Mouse (Mus musculus) limb, embryonic 14.5 days (tissue): ENCODE measurements around the gene Mcam. TPM values are rescaled to one million over a fixed set of nuclear protein-coding genes. Genes with fewer than 3 reads are reported as not detected.

Experiments
- ATAC-seq: fragments of 200-750 bp; cut with Nextera tagmentation; 2 replicates; pipeline ENCODE4 v1.8.0; 2017; ENCODE audit warnings: low read depth, moderate number of reproducible peaks, moderate TSS enrichment; ENCODE audit not compliant: low FRiP score
- DNase-seq: peaks from one replicate; pipeline ENCODE4 v3.0.0-alpha.2; 2015; ENCODE audit warnings: low spot score
- H3K27ac ChIP-seq: fragments of 300-500 bp; sonication (generic); replicated peaks from 2 replicates; pipeline ENCODE4 v1.5.1; 2014; ENCODE audit warnings: low read depth, mild to moderate bottlenecking, low read length, moderate library complexity, mixed read lengths
- H3K27me3 ChIP-seq: fragments of 300-500 bp; sonication (generic); 2 replicates; pipeline ENCODE4 v1.6.1; 2014; ENCODE audit warnings: low read length, mixed read lengths; ENCODE audit not compliant: control insufficient read depth, insufficient read depth
- H3K36me3 ChIP-seq: fragments of 300-500 bp; sonication (generic); 2 replicates; pipeline ENCODE4 v1.6.1; 2014; ENCODE audit warnings: mild to moderate bottlenecking, low read length, moderate library complexity, mixed read lengths; ENCODE audit not compliant: control insufficient read depth, insufficient read depth
- H3K4me1 ChIP-seq: fragments of 300-500 bp; sonication (generic); 2 replicates; pipeline ENCODE4 v1.6.1; 2014; ENCODE audit warnings: antibody characterized with exemption, low read length, mixed read lengths; ENCODE audit not compliant: control insufficient read depth, insufficient read depth
- H3K4me2 ChIP-seq: fragments of 300-500 bp; sonication (generic); replicated peaks from 2 replicates; pipeline ENCODE4 v1.6.1; 2014; ENCODE audit warnings: low read depth, mild to moderate bottlenecking, low read length, moderate library complexity; ENCODE audit not compliant: severe bottlenecking
- H3K4me3 ChIP-seq: fragments of 300-500 bp; sonication (generic); replicated peaks from 2 replicates; pipeline ENCODE4 v1.5.1; 2014; ENCODE audit warnings: low read length
- H3K9ac ChIP-seq: fragments of 300-500 bp; sonication (generic); 2 replicates; pipeline ENCODE4 v1.6.1; 2014; ENCODE audit warnings: mild to moderate bottlenecking, low read depth, low read length, moderate library complexity; ENCODE audit not compliant: severe bottlenecking
- H3K9me3 ChIP-seq: fragments of 300-500 bp; sonication (generic); 2 replicates; pipeline ENCODE4 v1.6.1; 2016; ENCODE audit warnings: low read length; ENCODE audit not compliant: control insufficient read depth
- POLR2A ChIP-seq: fragments of 200-500 bp; IDR thresholded peaks from 2 replicates; pipeline ENCODE4 v1.8.0; 2012; ENCODE audit warnings: inconsistent platforms, mild to moderate bottlenecking, moderate library complexity, borderline replicate concordance; ENCODE audit not compliant: insufficient read depth, insufficient read length; ENCODE audit errors: extremely low read depth
- WGBS: fragments of 180-500 bp; shearing (Covaris S2); extraction: QIAGEN DNeasy Blood & Tissue Kit; methylation state at CpG from one replicate; pipeline ENCODE4 v1.1.7; 2014; 5-methylcytosine and 5-hydroxymethylcytosine counted together
- polyA plus RNA-seq, 2 experiments: library from polyadenylated mRNA; depleted of rRNA in 1 of 2; stranded (reverse) in 1 of 2; unstranded in 1 of 2; fragments of >200 nt; fragmentation: Nextera tagmentation in 1 of 2; extraction: Ambion mirVana in 1 of 2; gene quantifications; 2 replicates each; pipeline versions ENCODE4 v1.2.1 to v1.2.3; 2012 to 2014

Gene Mcam
- polyA plus RNA-seq, 2 experiments: 44.2 to 82.8 TPM

GRCm38 (mm10) chr9:44178811-44179210 lies 44.5 kb downstream of the Mcam start:
- no peak for ATAC-seq
- WGBS: 96% methylated on average over 12 of the region's 12 CpGs

GRCm38 (mm10) chr9:44181537-44181936 lies 47.3 kb downstream of the Mcam start:
- no peak overlapping the region for H3K4me3 ChIP-seq
- H3K27ac ChIP-seq: no peak overlapping the region
- ATAC-seq (no peak), DNase-seq (no peak)
- H3K9ac ChIP-seq: no peak overlapping the region
- no peaks in the 10 kb centered on the region for H3K27me3 ChIP-seq
- no peak overlapping the region for H3K4me2 ChIP-seq
- H3K36me3 ChIP-seq: peaks cover 3% of the 10 kb centered on the region
- no peak for TF ChIP-seq POLR2A
- no peaks in the 10 kb centered on the region for H3K4me1 ChIP-seq
- WGBS: 83% methylated on average over 5 of the region's 5 CpGs
- H3K9me3 ChIP-seq: no peaks in the 10 kb centered on the region; the same call in 1 of the 2 replicates

More at GRCm38 (mm10) chr9:44178811-44179210, 44.5 kb downstream of the Mcam start:
- DNase-seq: no peak
- no peak overlapping the region for H3K4me3 ChIP-seq
- H3K9ac ChIP-seq: no peak overlapping the region
- no peak for TF ChIP-seq POLR2A
- no peaks in the 10 kb centered on the region; the same call in 1 of the 2 replicates for H3K9me3 ChIP-seq
- H3K4me1 ChIP-seq: no peaks in the 10 kb centered on the region
- H3K27ac ChIP-seq: no peak overlapping the region
- H3K4me2 ChIP-seq: no peak overlapping the region
- H3K27me3 ChIP-seq: no peaks in the 10 kb centered on the region
- peaks cover 3% of the 10 kb centered on the region for H3K36me3 ChIP-seq

DNA sequence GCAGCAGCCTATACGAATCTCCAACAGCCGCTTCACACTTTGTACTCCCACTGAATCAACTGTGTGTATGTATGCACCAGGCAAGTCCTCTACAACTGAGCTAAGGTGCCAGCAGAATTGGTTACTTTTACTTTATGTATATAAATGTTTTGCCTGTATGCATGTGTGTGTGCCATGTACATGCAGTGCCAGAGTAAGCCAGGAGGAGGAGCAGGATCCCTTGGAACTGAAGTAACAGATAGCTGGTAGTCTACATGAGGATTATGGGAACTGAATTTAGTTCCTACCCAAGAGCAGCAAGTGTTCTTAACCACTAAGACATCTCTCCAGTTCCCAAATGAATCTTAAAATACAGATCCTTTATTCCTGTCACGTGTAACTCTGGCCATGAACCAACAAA lies 48.0 kb downstream of the Mcam start:
- WGBS: 94% methylated on average over 3 of the region's 3 CpGs
- H3K4me2 ChIP-seq: no peak overlapping the region
- no peak overlapping the region for H3K27ac ChIP-seq
- H3K36me3 ChIP-seq: peaks cover 3% of the 10 kb centered on the region
- H3K4me1 ChIP-seq: no peaks in the 10 kb centered on the region
- H3K9ac ChIP-seq: no peak overlapping the region
- DNase-seq (no peak), ATAC-seq (no peak)
- no peaks in the 10 kb centered on the region for H3K27me3 ChIP-seq
- no peak overlapping the region for H3K4me3 ChIP-seq
- no peaks in the 10 kb centered on the region; the same call in 1 of the 2 replicates for H3K9me3 ChIP-seq
- TF ChIP-seq POLR2A: no peak

GRCm38 (mm10) chr9:44188223-44188622 lies 54.0 kb downstream of the Mcam start:
- H3K9ac ChIP-seq: no peak overlapping the region
- H3K9me3 ChIP-seq: no peaks in the 10 kb centered on the region
- H3K4me1 ChIP-seq: no peaks in the 10 kb centered on the region
- H3K27ac ChIP-seq: no peak overlapping the region
- TF ChIP-seq POLR2A: no peak
- DNase-seq (no peak), ATAC-seq (no peak)
- no peak overlapping the region for H3K4me3 ChIP-seq
- H3K36me3 ChIP-seq: peaks cover 4% of the 10 kb centered on the region; the same call in 1 of the 2 replicates
- H3K4me2 ChIP-seq: no peak overlapping the region
- H3K27me3 ChIP-seq: no peaks in the 10 kb centered on the region
- 82% methylated on average over 12 of the region's 12 CpGs for WGBS

DNA sequence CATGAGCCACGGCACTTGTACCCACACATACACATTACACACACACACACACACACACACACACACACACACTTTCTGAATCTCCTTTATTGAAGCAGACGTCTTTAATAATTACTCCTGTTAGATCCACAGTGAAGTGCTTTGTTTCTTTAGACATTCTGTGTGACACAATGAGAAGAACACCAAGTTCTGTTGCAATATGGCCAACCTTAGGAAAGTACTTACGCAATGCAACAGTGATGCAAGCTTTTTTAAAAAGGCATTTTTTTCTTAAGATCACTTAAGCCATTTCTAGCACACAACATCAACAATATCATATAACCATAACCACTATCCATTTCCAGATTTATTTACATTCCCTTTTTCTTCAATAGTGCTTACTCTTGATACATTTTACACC lies 56.9 kb downstream of the Mcam start:
- Histone ChIP-seq H3K4me3 (no peak overlapping the region), H3K27me3 (no peaks in the 10 kb centered on the region), H3K9ac (no peak overlapping the region), H3K36me3 (peaks cover 7% of the 10 kb centered on the region), H3K4me1 (no peaks in the 10 kb centered on the region), H3K4me2 (no peak overlapping the region), H3K9me3 (no peaks in the 10 kb centered on the region), H3K27ac (no peak overlapping the region)
- 59% methylated on average over 3 of the region's 3 CpGs for WGBS
- no peak for TF ChIP-seq POLR2A
- DNase-seq (no peak), ATAC-seq (no peak)

DNA sequence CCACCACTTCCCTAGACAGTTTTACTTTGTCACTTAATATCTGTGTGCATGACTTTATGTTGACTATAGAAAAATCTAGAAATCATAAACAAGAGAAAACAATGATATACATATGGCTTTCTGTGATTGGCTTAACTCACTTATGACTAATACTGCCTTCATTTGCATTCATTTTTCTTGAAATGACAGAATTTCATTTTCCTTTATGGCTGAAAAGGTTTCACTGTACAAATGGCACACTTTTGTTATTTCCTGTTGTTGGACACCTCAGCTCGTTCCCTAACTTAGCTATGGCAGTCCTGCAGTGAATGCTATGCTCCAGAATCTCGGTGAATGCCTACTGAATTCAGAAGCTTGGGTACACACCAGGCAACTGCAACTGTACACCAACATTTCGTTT lies 58.0 kb downstream of the Mcam start:
- Histone ChIP-seq H3K4me1 (no peaks in the 10 kb centered on the region), H3K4me2 (no peak overlapping the region), H3K27me3 (no peaks in the 10 kb centered on the region), H3K27ac (no peak overlapping the region), H3K36me3 (peaks cover 11% of the 10 kb centered on the region), H3K9ac (no peak overlapping the region), H3K9me3 (no peaks in the 10 kb centered on the region), H3K4me3 (no peak overlapping the region)
- ATAC-seq (no peak), DNase-seq (no peak)
- WGBS: 93% methylated on average over 3 of the region's 3 CpGs
- TF ChIP-seq POLR2A: no peak

Other genes with a start within 250 kb of the Mcam start
- 49.8 and 50.4 TPM in 2 replicates for gene Thy1, start 91.1 kb upstream of the Mcam start, polyA plus RNA-seq (2012; rRNA removed)
- 12.6 and 17.2 TPM in 2 replicates for gene Thy1, start 91.1 kb upstream of the Mcam start, polyA plus RNA-seq (2014; fragmentation: Nextera tagmentation; extraction: Ambion mirVana)
- gene Usp2, start 67.4 kb upstream of the Mcam start, polyA plus RNA-seq (2012; rRNA removed): 4.9 and 6.6 TPM in 2 replicates
- gene Usp2, start 67.4 kb upstream of the Mcam start, polyA plus RNA-seq (2014; fragmentation: Nextera tagmentation; extraction: Ambion mirVana): 22.5 and 24.4 TPM in 2 replicates
- 0.08 and 0.29 TPM in 2 replicates for gene Mfrp, start 32.7 kb upstream of the Mcam start, polyA plus RNA-seq (2012; rRNA removed)
- gene Mfrp, start 32.7 kb upstream of the Mcam start, polyA plus RNA-seq (2014; fragmentation: Nextera tagmentation; extraction: Ambion mirVana): 0.18 and 0.37 TPM in 2 replicates
- 10.0 and 12.7 TPM in 2 replicates for gene C1qtnf5, start 27.2 kb upstream of the Mcam start, polyA plus RNA-seq (2012; rRNA removed)
- 6.9 and 7.5 TPM in 2 replicates for gene C1qtnf5, start 27.2 kb upstream of the Mcam start, polyA plus RNA-seq (2014; fragmentation: Nextera tagmentation; extraction: Ambion mirVana)
- 0.41 and 0.49 TPM in 2 replicates for gene Gm49380, start 21.0 kb upstream of the Mcam start, polyA plus RNA-seq (2012; rRNA removed)
- gene Gm49380, start 21.0 kb upstream of the Mcam start, polyA plus RNA-seq (2014; fragmentation: Nextera tagmentation; extraction: Ambion mirVana): 0.23 and 0.65 TPM in 2 replicates
- 56.1 and 80.2 TPM in 2 replicates for gene Rnf26, start 21.0 kb upstream of the Mcam start, polyA plus RNA-seq (2012; rRNA removed)
- 74.0 and 81.0 TPM in 2 replicates for gene Rnf26, start 21.0 kb upstream of the Mcam start, polyA plus RNA-seq (2014; fragmentation: Nextera tagmentation; extraction: Ambion mirVana)
- 18.3 and 21.0 TPM in 2 replicates for gene Cbl, start 99.6 kb downstream of the Mcam start, polyA plus RNA-seq (2012; rRNA removed)
- 15.6 and 16.8 TPM in 2 replicates for gene Cbl, start 99.6 kb downstream of the Mcam start, polyA plus RNA-seq (2014; fragmentation: Nextera tagmentation; extraction: Ambion mirVana)
- gene Ccdc153, start 106.2 kb downstream of the Mcam start, polyA plus RNA-seq (2012; rRNA removed): not detected in 2 replicates
- gene Ccdc153, start 106.2 kb downstream of the Mcam start, polyA plus RNA-seq (2014; fragmentation: Nextera tagmentation; extraction: Ambion mirVana): not detected in 2 replicates
- 0.13 and 0.15 TPM in 2 replicates for gene Pdzd3, start 117.0 kb downstream of the Mcam start, polyA plus RNA-seq (2012; rRNA removed)
- not detected in 2 replicates for gene Pdzd3, start 117.0 kb downstream of the Mcam start, polyA plus RNA-seq (2014; fragmentation: Nextera tagmentation; extraction: Ambion mirVana)
- gene Nlrx1, start 134.1 kb downstream of the Mcam start, polyA plus RNA-seq (2012; rRNA removed): 8.6 and 10.5 TPM in 2 replicates
- 12.6 and 13.5 TPM in 2 replicates for gene Nlrx1, start 134.1 kb downstream of the Mcam start, polyA plus RNA-seq (2014; fragmentation: Nextera tagmentation; extraction: Ambion mirVana)
- gene Abcg4, start 154.1 kb downstream of the Mcam start, polyA plus RNA-seq (2012; rRNA removed): 20.8 and 35.7 TPM in 2 replicates
- 4.8 and 5.0 TPM in 2 replicates for gene Abcg4, start 154.1 kb downstream of the Mcam start, polyA plus RNA-seq (2014; fragmentation: Nextera tagmentation; extraction: Ambion mirVana)
- gene Hinfp, start 171.2 kb downstream of the Mcam start, polyA plus RNA-seq (2012; rRNA removed): 39.4 and 46.7 TPM in 2 replicates
- gene Hinfp, start 171.2 kb downstream of the Mcam start, polyA plus RNA-seq (2014; fragmentation: Nextera tagmentation; extraction: Ambion mirVana): 18.0 and 22.0 TPM in 2 replicates
- gene C2cd2l, start 185.8 kb downstream of the Mcam start, polyA plus RNA-seq (2012; rRNA removed): 19.6 and 23.1 TPM in 2 replicates
- 7.5 and 8.0 TPM in 2 replicates for gene C2cd2l, start 185.8 kb downstream of the Mcam start, polyA plus RNA-seq (2014; fragmentation: Nextera tagmentation; extraction: Ambion mirVana)
- 47.9 and 71.0 TPM in 2 replicates for gene Dpagt1, start 191.6 kb downstream of the Mcam start, polyA plus RNA-seq (2012; rRNA removed)
- gene Dpagt1, start 191.6 kb downstream of the Mcam start, polyA plus RNA-seq (2014; fragmentation: Nextera tagmentation; extraction: Ambion mirVana): 39.4 and 39.5 TPM in 2 replicates
- 311 and 451 TPM in 2 replicates for gene H2afx, start 200.2 kb downstream of the Mcam start, polyA plus RNA-seq (2012; rRNA removed)
- gene H2afx, start 200.2 kb downstream of the Mcam start, polyA plus RNA-seq (2014; fragmentation: Nextera tagmentation; extraction: Ambion mirVana): 256 and 275 TPM in 2 replicates
- 60.1 and 61.3 TPM in 2 replicates for gene Hmbs, start 209.8 kb downstream of the Mcam start, polyA plus RNA-seq (2012; rRNA removed)
- 97.1 and 102 TPM in 2 replicates for gene Hmbs, start 209.8 kb downstream of the Mcam start, polyA plus RNA-seq (2014; fragmentation: Nextera tagmentation; extraction: Ambion mirVana)
- gene Vps11, start 227.2 kb downstream of the Mcam start, polyA plus RNA-seq (2012; rRNA removed): 28.5 and 32.9 TPM in 2 replicates
- 27.8 and 29.9 TPM in 2 replicates for gene Vps11, start 227.2 kb downstream of the Mcam start, polyA plus RNA-seq (2014; fragmentation: Nextera tagmentation; extraction: Ambion mirVana)
- gene Hyou1, start 245.0 kb downstream of the Mcam start, polyA plus RNA-seq (2012; rRNA removed): 64.1 and 64.4 TPM in 2 replicates
- gene Hyou1, start 245.0 kb downstream of the Mcam start, polyA plus RNA-seq (2014; fragmentation: Nextera tagmentation; extraction: Ambion mirVana): 27.5 and 28.5 TPM in 2 replicates